Mouse (Mus musculus) induced T-regulatory cell, adult 2 months (primary cell): ENCODE measurements around the gene Hfe2.
A peak's percentile ranks its signal among the peaks of the same experiment; 100 is the strongest.

Experiments used
- DNase-seq: peaks from one replicate; pipeline ENCODE4 v3.0.0-alpha.2; 2012; ENCODE audit warnings: low read depth

Hfe2 gene

GRCm38 (mm10) chr3:96528506-96528905 lies 3.5 kb downstream of the Hfe2 start:
- no peak for DNase-seq

GRCm38 (mm10) chr3:96532050-96532449 lies 7.1 kb downstream of the Hfe2 start:
- no peak for DNase-seq

GRCm38 (mm10) chr3:96534300-96534699 lies 9.3 kb downstream of the Hfe2 start:
- DNase-seq, result no peak

GRCm38 (mm10) chr3:96539316-96539715 lies 14.3 kb downstream of the Hfe2 start:
- DNase-seq, result no peak

GRCm38 (mm10) chr3:96540740-96541139 lies 15.8 kb downstream of the Hfe2 start:
- DNase-seq, result no peak

- DNase-seq, result peak; percentile 58
These were observed 16.5 kb downstream of the Hfe2 start for GRCm38 (mm10) chr3:96541328-96542078.

- DNase-seq, result no peak
These were observed 17.6 kb downstream of the Hfe2 start for GRCm38 (mm10) chr3:96542554-96542953.

- no peak for DNase-seq
These were observed 18.4 kb downstream of the Hfe2 start for GRCm38 (mm10) chr3:96543345-96543744.

GRCm38 (mm10) chr3:96545565-96545964 lies 20.6 kb downstream of the Hfe2 start:
- DNase-seq, result peak; percentile 56

- no peak for DNase-seq
These were observed 21.9 kb downstream of the Hfe2 start for GRCm38 (mm10) chr3:96546880-96547279.

- DNase-seq, result peak; percentile 85
These were observed 22.5 kb downstream of the Hfe2 start for GRCm38 (mm10) chr3:96547389-96547960.

- DNase-seq, result no peak
These were observed 23.9 kb downstream of the Hfe2 start for GRCm38 (mm10) chr3:96548824-96549223.

GRCm38 (mm10) chr3:96549346-96549745 lies 24.4 kb downstream of the Hfe2 start:
- no peak for DNase-seq

GRCm38 (mm10) chr3:96551203-96551602 lies 26.2 kb downstream of the Hfe2 start:
- peak; percentile 81 for DNase-seq

GRCm38 (mm10) chr3:96551890-96552289 lies 26.9 kb downstream of the Hfe2 start:
- no peak for DNase-seq

- no peak for DNase-seq
These were observed 28.6 kb downstream of the Hfe2 start for GRCm38 (mm10) chr3:96553601-96554000.

GRCm38 (mm10) chr3:96554251-96554650 lies 29.3 kb downstream of the Hfe2 start:
- DNase-seq, result no peak

GRCm38 (mm10) chr3:96555041-96555596 lies 30.1 kb downstream of the Hfe2 start:
- no peak for DNase-seq

GRCm38 (mm10) chr3:96555999-96556614 lies 31.1 kb downstream of the Hfe2 start:
- peak; percentile 58 for DNase-seq

GRCm38 (mm10) chr3:96556651-96557635 lies 32.0 kb downstream of the Hfe2 start:
- DNase-seq, result peak; percentile 85

GRCm38 (mm10) chr3:96557694-96558093 lies 32.7 kb downstream of the Hfe2 start, which contains the start of gene Txnip:
Txnip (plus strand) TSS chr3:96557957.
- DNase-seq, result peak; percentile 99

GRCm38 (mm10) chr3:96558159-96558558 lies 33.2 kb downstream of the Hfe2 start:
- DNase-seq, result no peak
